Mouse (Mus musculus) limb, embryonic 13.5 days (tissue): ENCODE data around the gene Rpl35a. TPM values are rescaled to one million over a fixed set of nuclear protein-coding genes. Genes with fewer than 3 reads are reported as not detected.
"Not testable (repeated sequence)": the region's sequence is repeated elsewhere in the genome, so short reads cannot be mapped to it uniquely, and the experiment has no call there.

Experiments used
- ATAC-seq: fragments of 200-750 bp; cut with Nextera tagmentation; 2 replicates; pipeline ENCODE4 v1.8.0; 2017; ENCODE audit warnings: low read depth, moderate number of reproducible peaks, moderate TSS enrichment; ENCODE audit not compliant: low FRiP score
- H3K27ac ChIP-seq: fragments of 300-500 bp; sonication (generic); 2 replicates; pipeline ENCODE4 v1.5.1; 2015; ENCODE audit warnings: inconsistent platforms, mild to moderate bottlenecking, moderate library complexity
- H3K27me3 ChIP-seq: fragments of 300-500 bp; sonication (generic); 2 replicates; pipeline ENCODE4 v1.6.1; 2015; ENCODE audit warnings: mild to moderate bottlenecking, inconsistent platforms
- H3K36me3 ChIP-seq: fragments of 300-500 bp; sonication (generic); 2 replicates; pipeline ENCODE4 v1.6.1; 2015; ENCODE audit warnings: inconsistent platforms, mild to moderate bottlenecking, moderate library complexity
- H3K4me1 ChIP-seq: fragments of 300-500 bp; sonication (generic); 2 replicates; pipeline ENCODE4 v1.6.1; 2015; ENCODE audit warnings: inconsistent platforms
- H3K4me2 ChIP-seq: fragments of 300-500 bp; sonication (generic); replicated peaks from 2 replicates; pipeline ENCODE4 v1.6.1; 2015; ENCODE audit warnings: inconsistent platforms, mild to moderate bottlenecking, moderate library complexity
- H3K4me3 ChIP-seq: fragments of 300-500 bp; sonication (generic); 2 replicates; pipeline ENCODE4 v1.5.1; 2015; ENCODE audit warnings: moderate library complexity, mild to moderate bottlenecking, inconsistent platforms
- H3K9ac ChIP-seq: fragments of 300-500 bp; sonication (generic); 2 replicates; pipeline ENCODE4 v1.6.1; 2015; ENCODE audit warnings: mild to moderate bottlenecking, inconsistent platforms
- H3K9me3 ChIP-seq: fragments of 300-500 bp; sonication (generic); 2 replicates; pipeline ENCODE4 v1.6.1; 2016; ENCODE audit warnings: inconsistent platforms
- WGBS: fragments of 180-500 bp; shearing (Covaris S2); methylation state at CpG from one replicate; pipeline ENCODE4 v1.1.7; 2015; 5-methylcytosine and 5-hydroxymethylcytosine counted together
- polyA plus RNA-seq: library from polyadenylated mRNA; unstranded; fragments of >200 nt; fragmentation: Nextera tagmentation; extraction: Ambion mirVana; gene quantifications from 2 replicates; pipeline ENCODE4 v1.2.1, GENCODE M21; 2015

The Rpl35a gene
- polyA plus RNA-seq, 1 experiment from 2014 or later = 915 TPM

- H3K9me3 ChIP-seq, H3K27me3 ChIP-seq, H3K27ac ChIP-seq, ATAC-seq, H3K9ac ChIP-seq, H3K4me3 ChIP-seq: not testable (repeated sequence)
- WGBS = 87% methylated on average over 9 of the region's 9 CpGs
- Histone ChIP-seq H3K36me3 (peaks cover 32% of the 10 kb centered on the region), H3K4me1 (peaks cover 24% of the 10 kb centered on the region), H3K4me2 (peak overlapping the region; percentile 78)
Measured at GRCm38 (mm10) chr16:33058656-33059055, 2.4 kb downstream of the Rpl35a start.

- Histone ChIP-seq H3K4me1 (peaks cover 29% of the 10 kb centered on the region), H3K9ac (peak overlapping the region; percentile 31; the same call in 1 of the 2 replicates), H3K36me3 (peaks cover 32% of the 10 kb centered on the region), H3K27me3 (no peaks in the 10 kb centered on the region), H3K9me3 (no peaks in the 10 kb centered on the region), H3K4me2 (no peak overlapping the region), H3K4me3 (no peak overlapping the region), H3K27ac (no peak overlapping the region)
- no peak for ATAC-seq
- WGBS = 90% methylated on average over 1 of the region's 1 CpGs
Measured at GRCm38 (mm10) chr16:33059471-33059870, 3.2 kb downstream of the Rpl35a start.

DNA sequence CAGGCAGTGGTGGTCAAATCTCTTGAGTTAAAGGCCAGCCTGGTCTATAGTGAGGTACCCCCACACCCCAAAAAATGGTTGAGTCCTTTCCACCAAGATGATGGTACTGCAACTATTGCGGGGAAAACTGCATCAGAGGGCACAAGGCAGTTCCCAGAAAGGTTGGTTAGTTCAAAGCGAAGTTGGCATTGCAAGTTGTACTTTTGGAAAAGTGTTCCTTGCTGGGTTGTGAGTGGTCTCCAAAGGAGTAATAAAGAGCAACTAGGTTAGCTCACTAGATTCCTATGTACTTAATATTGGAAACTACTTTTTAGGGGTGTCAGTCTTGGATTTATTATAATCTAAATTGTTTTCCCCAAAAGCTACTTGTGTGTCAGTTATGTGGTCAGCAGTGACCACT lies 4.7 kb downstream of the Rpl35a start:
- peaks cover 32% of the 10 kb centered on the region for H3K36me3 ChIP-seq
- ATAC-seq = no peak
- no peaks in the 10 kb centered on the region for H3K27me3 ChIP-seq
- no peak overlapping the region for H3K4me2 ChIP-seq
- H3K4me3 ChIP-seq = no peak overlapping the region
- no peak overlapping the region for H3K9ac ChIP-seq
- peaks cover 26% of the 10 kb centered on the region for H3K4me1 ChIP-seq
- WGBS = 87% methylated on average over 2 of the region's 2 CpGs
- no peak overlapping the region for H3K27ac ChIP-seq
- H3K9me3 ChIP-seq = no peaks in the 10 kb centered on the region

GRCm38 (mm10) chr16:33061400-33061799 lies 5.1 kb downstream of the Rpl35a start:
- 49% methylated on average over 11 of the region's 11 CpGs for WGBS
- Histone ChIP-seq H3K27me3 (no peaks in the 10 kb centered on the region), H3K9me3 (no peaks in the 10 kb centered on the region), H3K36me3 (peaks cover 32% of the 10 kb centered on the region), H3K9ac (0 out of 2 replicates have a peak overlapping the region, but pooled peaks have one; percentile 74), H3K27ac (no peak overlapping the region), H3K4me3 (peak overlapping the region; percentile 78; the same call in 1 of the 2 replicates), H3K4me2 (peak overlapping the region; percentile 86), H3K4me1 (peaks cover 26% of the 10 kb centered on the region)
- ATAC-seq = no peak

DNA sequence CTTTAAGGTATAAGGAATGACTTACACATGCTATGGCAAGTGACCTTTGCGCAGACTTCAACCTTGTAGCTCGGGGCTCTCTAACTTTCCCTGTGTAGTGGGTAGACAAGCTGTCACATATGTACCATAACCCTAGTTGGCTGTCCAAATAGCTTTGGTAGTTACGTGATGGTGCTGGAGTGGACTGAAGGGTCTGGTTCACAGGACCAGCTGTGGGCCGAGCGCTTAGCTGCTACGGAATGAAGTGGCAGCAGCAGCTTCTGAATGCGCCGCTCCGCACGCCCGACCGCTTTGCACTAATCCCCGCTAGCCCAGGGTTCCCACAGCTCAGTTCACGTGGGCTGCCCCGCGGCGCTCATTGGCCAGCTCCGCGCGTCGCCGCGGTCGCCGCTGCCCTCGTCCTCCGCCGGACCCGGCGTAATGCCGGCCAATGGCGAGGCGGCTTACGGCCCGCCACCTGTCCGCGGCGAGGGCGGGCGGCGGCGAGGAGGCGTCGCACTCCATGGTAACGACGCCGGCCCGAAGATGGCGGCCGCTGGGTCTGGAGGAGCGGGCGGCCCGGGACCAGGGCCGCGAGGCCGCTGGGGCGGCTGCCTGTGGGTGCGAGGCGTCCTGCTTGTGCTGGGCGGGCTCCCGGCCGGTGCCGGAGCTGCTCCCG lies 5.9 kb downstream of the Rpl35a start, which contains the start of gene Lmln:
Gene Lmln (plus strand): TSS at position 498 of the 658 bp plus-strand sequence.
- peak within 1 kb of the TSS; percentile 74 for H3K9ac ChIP-seq
- H3K27me3 ChIP-seq = no peaks in the 10 kb centered on the region
- ATAC-seq = peak; percentile 97
- H3K27ac ChIP-seq = peak within 1 kb of the TSS; percentile 40
- under 1% methylated on average over 64 of the region's 64 CpGs for WGBS
- H3K4me1 ChIP-seq = peaks cover 26% of the 10 kb centered on the region
- H3K4me2 ChIP-seq = peak within 1 kb of the TSS; percentile 86
- H3K4me3 ChIP-seq = peak within 1 kb of the TSS; percentile 78
- H3K36me3 ChIP-seq = peaks cover 32% of the 10 kb centered on the region
- H3K9me3 ChIP-seq = no peaks in the 10 kb centered on the region

GRCm38 (mm10) chr16:33062682-33063131 lies 6.5 kb downstream of the Rpl35a start:
- Histone ChIP-seq H3K27ac (peak overlapping the region; percentile 28; the same call in 1 of the 2 replicates), H3K4me2 (peak overlapping the region; percentile 86), H3K4me1 (peaks cover 26% of the 10 kb centered on the region), H3K27me3 (no peaks in the 10 kb centered on the region), H3K4me3 (peak overlapping the region; percentile 78), H3K9me3 (no peaks in the 10 kb centered on the region), H3K9ac (peak overlapping the region; percentile 74), H3K36me3 (peaks cover 32% of the 10 kb centered on the region)
- WGBS = under 1% methylated on average over 35 of the region's 35 CpGs
- ATAC-seq = peak; percentile 63

GRCm38 (mm10) chr16:33063267-33063666 lies 7.0 kb downstream of the Rpl35a start:
- WGBS = 33% methylated on average over 7 of the region's 7 CpGs
- Histone ChIP-seq H3K4me2 (peak overlapping the region; percentile 86), H3K27me3 (no peaks in the 10 kb centered on the region), H3K36me3 (peaks cover 27% of the 10 kb centered on the region), H3K9me3 (no peaks in the 10 kb centered on the region), H3K9ac (peak overlapping the region; percentile 74), H3K27ac (no peak overlapping the region), H3K4me1 (peaks cover 20% of the 10 kb centered on the region), H3K4me3 (peak overlapping the region; percentile 78)
- ATAC-seq = no peak

GRCm38 (mm10) chr16:33064636-33065035 lies 8.4 kb downstream of the Rpl35a start:
- Histone ChIP-seq H3K9ac (no peak overlapping the region), H3K4me3 (no peak overlapping the region), H3K36me3 (peaks cover 14% of the 10 kb centered on the region), H3K27me3 (no peaks in the 10 kb centered on the region), H3K4me1 (peaks cover 13% of the 10 kb centered on the region), H3K9me3 (no peaks in the 10 kb centered on the region), H3K4me2 (no peak overlapping the region), H3K27ac (no peak overlapping the region)
- 74% methylated on average over 9 of the region's 9 CpGs for WGBS
- no peak for ATAC-seq

- Histone ChIP-seq H3K9me3 (no peaks in the 10 kb centered on the region), H3K4me3 (no peak overlapping the region), H3K27me3 (no peaks in the 10 kb centered on the region), H3K9ac (no peak overlapping the region), H3K36me3 (peaks cover 22% of the 10 kb centered on the region), H3K27ac (no peak overlapping the region), H3K4me2 (no peak overlapping the region), H3K4me1 (no peaks in the 10 kb centered on the region)
- ATAC-seq = no peak
Measured at GRCm38 (mm10) chr16:33070928-33071327, 14.7 kb downstream of the Rpl35a start.

DNA sequence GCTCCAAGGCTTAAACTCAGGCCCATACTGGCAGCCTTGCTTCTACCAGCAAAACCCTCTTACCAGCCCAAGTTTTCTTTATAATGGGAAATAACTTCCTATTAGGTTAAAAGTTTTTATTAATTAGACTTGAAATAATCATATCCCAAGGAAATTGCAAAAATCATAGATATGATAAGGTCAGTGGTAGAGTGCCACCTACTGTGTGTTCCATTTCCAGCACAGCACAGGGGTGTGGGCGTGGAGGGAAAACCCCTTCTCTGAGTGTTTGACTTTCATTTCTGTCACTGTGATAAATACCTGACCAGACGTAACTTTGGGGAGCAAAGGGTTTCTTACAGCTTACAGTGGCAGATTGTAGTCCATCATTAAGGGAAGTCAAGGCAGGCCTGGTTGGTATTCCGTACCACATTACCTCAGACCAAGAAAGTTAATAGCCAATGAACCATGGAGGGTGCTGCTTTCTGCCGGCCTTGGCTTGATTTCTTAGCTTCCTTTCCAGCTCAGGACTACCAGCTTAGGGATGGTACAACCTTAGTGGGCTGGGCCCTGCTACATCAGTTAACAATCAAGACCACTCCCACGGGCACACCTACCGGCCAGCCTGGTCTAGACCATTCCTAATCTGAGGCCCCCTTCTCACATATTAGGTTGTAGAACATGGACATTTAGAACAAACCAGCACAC lies 16.8 kb downstream of the Rpl35a start:
- Histone ChIP-seq H3K27ac (no peak overlapping the region), H3K9ac (no peak overlapping the region), H3K27me3 (no peaks in the 10 kb centered on the region), H3K9me3 (no peaks in the 10 kb centered on the region), H3K4me3 (no peak overlapping the region), H3K4me1 (no peaks in the 10 kb centered on the region), H3K36me3 (peaks cover 22% of the 10 kb centered on the region), H3K4me2 (no peak overlapping the region)
- no peak for ATAC-seq
- 88% methylated on average over 6 of the region's 6 CpGs for WGBS

DNA sequence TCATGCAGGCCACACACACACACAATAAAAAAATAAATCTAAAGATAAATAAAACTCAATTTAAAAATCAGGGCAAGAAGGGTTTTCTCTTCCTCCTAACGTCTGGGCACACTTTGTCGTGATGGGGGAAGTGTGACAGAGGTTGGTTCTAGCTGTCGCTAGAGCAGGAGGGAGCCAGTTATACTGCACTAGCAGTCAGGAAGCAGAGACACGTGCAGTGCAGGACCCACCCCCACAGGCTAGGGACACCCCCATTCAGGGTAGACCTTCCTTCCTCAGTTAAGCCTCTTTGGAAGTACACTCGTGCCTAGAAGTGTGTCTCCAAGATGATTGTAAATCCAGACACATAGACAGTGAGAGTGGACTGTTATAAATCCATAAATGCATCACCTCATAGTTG lies 18.7 kb downstream of the Rpl35a start:
- Histone ChIP-seq H3K27ac (no peak overlapping the region), H3K27me3 (no peaks in the 10 kb centered on the region)
- 41% methylated on average over 5 of the region's 5 CpGs for WGBS

GRCm38 (mm10) chr16:33076078-33076477 lies 19.8 kb downstream of the Rpl35a start:
- 55% methylated on average over 6 of the region's 6 CpGs for WGBS
- Histone ChIP-seq H3K27ac (no peak overlapping the region), H3K27me3 (no peaks in the 10 kb centered on the region), H3K4me2 (no peak overlapping the region), H3K36me3 (peaks cover 13% of the 10 kb centered on the region), H3K9ac (no peak overlapping the region), H3K9me3 (no peaks in the 10 kb centered on the region), H3K4me3 (no peak overlapping the region), H3K4me1 (no peaks in the 10 kb centered on the region)
- ATAC-seq = no peak

More for the DNA sequence above, 18.7 kb downstream of the Rpl35a start:
- Histone ChIP-seq H3K9ac (no peak overlapping the region), H3K4me3 (no peak overlapping the region), H3K9me3 (no peaks in the 10 kb centered on the region), H3K36me3 (peaks cover 18% of the 10 kb centered on the region), H3K4me2 (no peak overlapping the region), H3K4me1 (no peaks in the 10 kb centered on the region)
- no peak for ATAC-seq
